Mouse (Mus musculus): ENCODE measurements at regions not wholly inside any gene's neighbourhood (a gene's known extent, or its start where the extent isn't known, plus 50 kb on each side); places are given as distances from the start of the nearest gene placed in this dataset.

- WGBS: 84% methylated on average over 1 of the region's 1 CpGs
- no peak for TF ChIP-seq CTCF (IDR thresholded peaks at IDR 0.05; ENCODE audit: extremely low read depth, insufficient read length, insufficient replicate concordance, low read depth, low read length)
- TF ChIP-seq POLR2A (IDR thresholded peaks at IDR 0.05; ENCODE audit: low read depth, low read length): no peak
- no peak overlapping the region for H3K4me3 ChIP-seq (ENCODE audit: low read depth, low read length)
- no peaks in the 10 kb centered on the region for H3K36me3 ChIP-seq (ENCODE audit: control insufficient read depth, insufficient read depth, low read length)
- H3K27me3 ChIP-seq (ENCODE audit: control insufficient read depth, insufficient read depth, low read length): no peaks in the 10 kb centered on the region
- H3K4me1 ChIP-seq (ENCODE audit: control insufficient read depth, insufficient read depth, insufficient read length, low read length): no peaks in the 10 kb centered on the region
- no peak overlapping the region for H3K27ac ChIP-seq (ENCODE audit: insufficient read depth, low read depth, low read length)
These were observed 68.9 kb upstream of the Ahr start for GRCm38 (mm10) chr12:35603742-35604141.

DNA sequence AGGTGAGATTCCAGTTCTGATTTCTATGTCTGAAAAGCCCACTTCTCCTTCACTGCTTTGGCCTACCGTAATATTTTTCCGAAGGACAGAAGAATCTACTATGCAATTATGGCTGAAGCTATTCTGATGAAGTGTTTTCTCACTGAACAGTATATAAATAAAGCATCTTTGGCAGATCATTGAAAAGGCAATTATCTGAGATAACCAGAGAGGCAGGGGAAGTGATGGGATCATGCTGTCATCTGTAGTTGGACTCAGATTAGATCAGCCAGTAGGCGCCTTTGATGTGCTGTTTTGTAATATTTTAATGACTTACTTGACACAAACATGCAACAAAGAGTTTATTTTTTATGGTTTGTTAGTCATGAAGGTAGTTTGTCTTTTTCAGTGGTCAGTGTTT lies 67.8 kb upstream of the Ahr start:
- WGBS: 89% methylated on average over 3 of the region's 3 CpGs
- TF ChIP-seq POLR2A (IDR thresholded peaks at IDR 0.05; ENCODE audit: low read depth, low read length) (no peak), CTCF (IDR thresholded peaks at IDR 0.05; ENCODE audit: extremely low read depth, insufficient read length, insufficient replicate concordance, low read depth, low read length) (no peak)

DNA sequence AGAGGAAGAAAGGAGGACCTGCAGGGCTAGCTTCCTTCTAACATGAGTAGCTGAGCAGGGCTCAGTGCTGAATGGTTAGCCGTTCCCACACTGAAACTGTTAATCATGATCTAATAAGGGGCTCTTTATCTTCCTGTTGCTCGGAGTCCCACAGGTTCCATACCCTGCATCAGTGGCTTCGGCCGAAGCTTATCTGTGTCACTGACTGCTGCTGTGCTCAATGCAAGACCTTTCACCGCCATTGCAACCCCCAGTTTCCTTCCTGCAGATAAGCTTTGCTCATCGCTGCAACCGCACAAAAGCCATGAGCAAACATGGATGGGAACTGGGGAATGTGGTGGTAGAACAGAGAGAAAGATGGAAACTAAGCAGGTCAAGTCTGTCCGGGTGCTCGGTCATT lies 63.5 kb upstream of the Ahr start:
- H3K27ac ChIP-seq (ENCODE audit: insufficient read depth, low read depth, low read length): no peak overlapping the region
- 41% methylated on average over 9 of the region's 9 CpGs for WGBS
- TF ChIP-seq CTCF (IDR thresholded peaks at IDR 0.05; ENCODE audit: extremely low read depth, insufficient read length, insufficient replicate concordance, low read depth, low read length) (no peak), POLR2A (IDR thresholded peaks at IDR 0.05; ENCODE audit: low read depth, low read length) (no peak)
- H3K4me1 ChIP-seq (ENCODE audit: control insufficient read depth, insufficient read depth, insufficient read length, low read length): no peaks in the 10 kb centered on the region
- H3K27me3 ChIP-seq (ENCODE audit: control insufficient read depth, insufficient read depth, low read length): no peaks in the 10 kb centered on the region
- H3K36me3 ChIP-seq (ENCODE audit: control insufficient read depth, insufficient read depth, low read length): no peaks in the 10 kb centered on the region
- H3K4me3 ChIP-seq (ENCODE audit: low read depth, low read length): no peak overlapping the region

More for the DNA sequence above, 67.8 kb upstream of the Ahr start:
- Histone ChIP-seq H3K4me3 (ENCODE audit: low read depth, low read length) (no peak overlapping the region), H3K36me3 (ENCODE audit: control insufficient read depth, insufficient read depth, low read length) (no peaks in the 10 kb centered on the region), H3K27me3 (ENCODE audit: control insufficient read depth, insufficient read depth, low read length) (no peaks in the 10 kb centered on the region), H3K27ac (ENCODE audit: insufficient read depth, low read depth, low read length) (no peak overlapping the region), H3K4me1 (ENCODE audit: control insufficient read depth, insufficient read depth, insufficient read length, low read length) (no peaks in the 10 kb centered on the region)

- Histone ChIP-seq H3K27ac (ENCODE audit: insufficient read depth, low read depth, low read length) (no peak overlapping the region), H3K4me1 (ENCODE audit: control insufficient read depth, insufficient read depth, insufficient read length, low read length) (no peaks in the 10 kb centered on the region), H3K27me3 (ENCODE audit: control insufficient read depth, insufficient read depth, low read length) (no peaks in the 10 kb centered on the region), H3K4me3 (ENCODE audit: low read depth, low read length) (no peak overlapping the region), H3K36me3 (ENCODE audit: control insufficient read depth, insufficient read depth, low read length) (no peaks in the 10 kb centered on the region)
- WGBS: 78% methylated on average over 3 of the region's 3 CpGs
- no peak for TF ChIP-seq CTCF (IDR thresholded peaks at IDR 0.05; ENCODE audit: extremely low read depth, insufficient read length, insufficient replicate concordance, low read depth, low read length)
- no peak for TF ChIP-seq POLR2A (IDR thresholded peaks at IDR 0.05; ENCODE audit: low read depth, low read length)
These were observed 58.0 kb upstream of the Ahr start for GRCm38 (mm10) chr12:35592866-35593265.
